Mouse (Mus musculus) layer of hippocampus, adult 18-20 months (tissue): ENCODE measurements at regions not wholly inside any gene's neighbourhood (a gene's known extent, or its start where the extent isn't known, plus 50 kb on each side); places are given as distances from the start of the nearest gene placed in this dataset.
"Not testable (repeated sequence)": the region's sequence is repeated elsewhere in the genome, so short reads cannot be mapped to it uniquely, and the experiment has no call there.

ENCODE experiments used
- DNase-seq, 2 experiments: peaks; one replicate each; pipeline ENCODE4 v3.0.0; 2022; ENCODE audit warnings: low spot score in 2 of 2

- DNase-seq, result no peak
Measured at GRCm38 (mm10) chr12:9655794-9656193, 85.9 kb downstream of the Osr1 start.

- no peak for DNase-seq
Measured at GRCm38 (mm10) chr12:9656324-9656723, 86.4 kb downstream of the Osr1 start.

- no peak for DNase-seq
Measured at GRCm38 (mm10) chr12:9657199-9657766, 87.4 kb downstream of the Osr1 start.

GRCm38 (mm10) chr12:9657793-9658192, 87.9 kb downstream of the Osr1 start:
- DNase-seq, result no peak

- DNase-seq, result no peak
Measured at GRCm38 (mm10) chr12:9660299-9660698, 90.4 kb downstream of the Osr1 start.

- DNase-seq, result no peak
Measured at GRCm38 (mm10) chr12:9688776-9689175, 118.9 kb downstream of the Osr1 start.

GRCm38 (mm10) chr12:9689541-9689940, 119.6 kb downstream of the Osr1 start:
- DNase-seq, result peak; percentile 49 to 82

- DNase-seq, result no peak
Measured at GRCm38 (mm10) chr12:9732921-9733320, 163.0 kb downstream of the Osr1 start.

- no peak for DNase-seq
Measured at GRCm38 (mm10) chr12:9744709-9745395, 174.9 kb downstream of the Osr1 start.

- no peak for DNase-seq
Measured at GRCm38 (mm10) chr12:9751261-9752078, 181.6 kb downstream of the Osr1 start.

- no peak for DNase-seq
Measured at GRCm38 (mm10) chr12:9752079-9752450, 182.1 kb downstream of the Osr1 start.

- DNase-seq, result no peak
Measured at GRCm38 (mm10) chr12:9756411-9756810, 186.5 kb downstream of the Osr1 start.

GRCm38 (mm10) chr12:9760818-9761217, 190.9 kb downstream of the Osr1 start:
- no peak for DNase-seq

GRCm38 (mm10) chr12:9762291-9762811, 192.4 kb downstream of the Osr1 start:
- not testable (repeated sequence) for DNase-seq

- no peak for DNase-seq
Measured at GRCm38 (mm10) chr12:9762842-9763241, 192.9 kb downstream of the Osr1 start.

GRCm38 (mm10) chr12:9770908-9771307, 201.0 kb downstream of the Osr1 start:
- no peak for DNase-seq

GRCm38 (mm10) chr12:9772875-9773274, 203.0 kb downstream of the Osr1 start:
- DNase-seq, result no peak

GRCm38 (mm10) chr12:9802284-9802683, 232.4 kb downstream of the Osr1 start:
- no peak for DNase-seq

GRCm38 (mm10) chr12:9807406-9807805, 237.5 kb downstream of the Osr1 start:
- no peak for DNase-seq

GRCm38 (mm10) chr12:9833273-9833672, 263.4 kb downstream of the Osr1 start:
- no peak for DNase-seq

GRCm38 (mm10) chr12:9839198-9839845, 269.4 kb downstream of the Osr1 start:
- no peak for DNase-seq

GRCm38 (mm10) chr12:9839949-9840348, 270.0 kb downstream of the Osr1 start:
- no peak for DNase-seq
